Mouse (Mus musculus) CD4-positive, CD25-positive, alpha-beta regulatory T cell, adult 4 months (primary cell): ENCODE measurements around the gene Tmem191c. TPM values are rescaled to one million over a fixed set of nuclear protein-coding genes. Genes with fewer than 3 reads are reported as not detected.

Experiments used
- ATAC-seq: one replicate; pipeline ENCODE4 v1.8.0; 2017
- polyA plus RNA-seq, 2 experiments: library from polyadenylated mRNA; unstranded; fragments of 100-300 nt; shearing (Covaris generic); gene quantifications; one replicate each; pipeline ENCODE4 v1.2.1; 2017

The Tmem191c gene
- polyA plus RNA-seq, 2 experiments from 2014 or later: 31.0 to 41.3 TPM

- no peak for ATAC-seq
Observed at GRCm38 (mm10) chr16:17267937-17268336, 7.9 kb upstream of the Tmem191c start.

GRCm38 (mm10) chr16:17269872-17270271 is 6.0 kb upstream of the Tmem191c start:
- no peak for ATAC-seq

- ATAC-seq: no peak
Observed at GRCm38 (mm10) chr16:17271124-17271523, 4.8 kb upstream of the Tmem191c start.

- no peak for ATAC-seq
Observed at GRCm38 (mm10) chr16:17271856-17272255, 4.0 kb upstream of the Tmem191c start.

- ATAC-seq: peak; percentile 85
Observed at GRCm38 (mm10) chr16:17276164-17277151, 581 bp downstream of the Tmem191c start.

GRCm38 (mm10) chr16:17277342-17278211 is 1.7 kb downstream of the Tmem191c start:
- peak; percentile 58 for ATAC-seq

GRCm38 (mm10) chr16:17280471-17280870 is 4.6 kb downstream of the Tmem191c start:
- ATAC-seq: no peak

- no peak for ATAC-seq
Observed at GRCm38 (mm10) chr16:17283151-17283550, 7.3 kb downstream of the Tmem191c start.

- ATAC-seq: no peak
Observed at GRCm38 (mm10) chr16:17287103-17287502, 11.2 kb downstream of the Tmem191c start.

- ATAC-seq: no peak
Observed at GRCm38 (mm10) chr16:17291016-17291415, 15.1 kb downstream of the Tmem191c start.

- peak; percentile 83 for ATAC-seq
Observed at GRCm38 (mm10) chr16:17292751-17293150, 16.9 kb downstream of the Tmem191c start.

- no peak for ATAC-seq
Observed at GRCm38 (mm10) chr16:17300818-17301217, 24.9 kb downstream of the Tmem191c start.

GRCm38 (mm10) chr16:17303521-17304245 is 27.8 kb downstream of the Tmem191c start:
- ATAC-seq: no peak

- no peak for ATAC-seq
Observed at GRCm38 (mm10) chr16:17307461-17307860, 31.6 kb downstream of the Tmem191c start.

- ATAC-seq: no peak
Observed at GRCm38 (mm10) chr16:17309036-17309435, 33.2 kb downstream of the Tmem191c start.

GRCm38 (mm10) chr16:17312531-17312930 is 36.7 kb downstream of the Tmem191c start:
- ATAC-seq: no peak

GRCm38 (mm10) chr16:17316554-17316953 is 40.7 kb downstream of the Tmem191c start:
- ATAC-seq: no peak

GRCm38 (mm10) chr16:17321481-17321880 is 45.6 kb downstream of the Tmem191c start:
- ATAC-seq: no peak

- ATAC-seq: no peak
Observed at GRCm38 (mm10) chr16:17324745-17325144, 48.9 kb downstream of the Tmem191c start.

- ATAC-seq: no peak
Observed at GRCm38 (mm10) chr16:17326064-17326463, 50.2 kb downstream of the Tmem191c start.

- no peak for ATAC-seq
Observed at GRCm38 (mm10) chr16:17329848-17330570, 54.1 kb downstream of the Tmem191c start.

- no peak for ATAC-seq
Observed at GRCm38 (mm10) chr16:17331116-17331515, 55.2 kb downstream of the Tmem191c start, which contains the start of gene Serpind1. Gene Serpind1, plus strand, starts transcription at chr16:17331371.
